In genomic region chr19:30248822-30249221, GRCm38 (mm10) we compare ENCODE assay signal across 8 mouse cellular contexts. TPM values are rescaled to one million over a fixed set of nuclear protein-coding genes. Genes with fewer than 3 reads are reported as not detected.
DNase-seq lines count a peak whose midpoint lies in the region; ATAC-seq and TF ChIP-seq lines count a peak whose summit lies in the region.
"Had no signal": no experiment of that assay in that cellular context is flagged by ENCODE, and none has a peak within 500 bp of the region (broad histone marks: within the 10 kb centered on the region; RNA-seq: fewer than 3 reads in every experiment).

No protein-coding gene starts in this region.

- no peak for ATAC-seq in embryonic facial prominence, embryonic 14.5 days (ENCODE audit: low read depth)
- no peak for ATAC-seq in liver, embryonic 14.5 days (ENCODE audit: insufficient read depth)

- peak; percentile 85 for DNase-seq in 3T3-L1 (ENCODE audit: low read depth, low spot score)
- DNase-seq in A20 (ENCODE audit: low read depth, low spot score), result peak; percentile 53
- DNase-seq in embryonic facial prominence, embryonic 14.5 days (ENCODE audit: low spot score), result peak; percentile 63
- peak; percentile 77 for DNase-seq in kidney, postnatal 10 days
- DNase-seq in liver, embryonic 14.5 days (ENCODE audit: low read depth in 3 of 3, low spot score in 3 of 3), result peak in 2 of 3 experiments; percentile 17 to 27
- peak; percentile 84 to 86 for DNase-seq in right cerebral cortex, adult 2 months (ENCODE audit: low spot score in 2 of 2)

- TF ChIP-seq CTCF in bone marrow, adult 2 months (IDR thresholded peaks at IDR 0.05; ENCODE audit: control insufficient read depth, insufficient read depth, low read length), result peak; percentile 61
- TF ChIP-seq CTCF in liver, embryonic 14.5 days (IDR thresholded peaks at IDR 0.05; ENCODE audit: low read depth), result peak; percentile 66

- H3K4me3 ChIP-seq in bone marrow, adult 2 months (replicated peaks; ENCODE audit: control insufficient read depth, low read depth, low read length), result no peak overlapping the region
- H3K4me3 ChIP-seq in embryonic facial prominence, embryonic 14.5 days (ENCODE audit: low read depth, low read length), result no peak overlapping the region
- H3K4me3 ChIP-seq in liver, embryonic 14.5 days (ENCODE audit: insufficient read depth in 1 of 2, low read depth in 2 of 2, low read length in 2 of 2), result no peak overlapping the region
- H3K4me3 ChIP-seq: liver, embryonic 15.5 days had no signal

- WGBS in bone marrow, adult 2 months, result 4% methylated on average over 8 of the region's 8 CpGs
- 3% methylated on average over 8 of the region's 8 CpGs for WGBS in embryonic facial prominence, embryonic 14.5 days
- WGBS in liver, embryonic 14.5 days (ENCODE audit: insufficient replicate concordance), result 3% methylated on average over 8 of the region's 8 CpGs

- no peaks in the 10 kb centered on the region for H3K27me3 ChIP-seq in embryonic facial prominence, embryonic 14.5 days (replicated peaks; ENCODE audit: control insufficient read depth, insufficient read depth, low read length)
- H3K27me3 ChIP-seq in liver, embryonic 14.5 days (ENCODE audit: control insufficient read depth, insufficient read depth, low read length), result no peaks in the 10 kb centered on the region
- H3K27me3 ChIP-seq: liver, embryonic 15.5 days had no signal

- H3K4me1 ChIP-seq in bone marrow, adult 2 months (ENCODE audit: control insufficient read depth, insufficient read depth, low read length), result no peaks in the 10 kb centered on the region; the same call in 1 of the 2 replicates
- no peaks in the 10 kb centered on the region for H3K4me1 ChIP-seq in embryonic facial prominence, embryonic 14.5 days (ENCODE audit: control insufficient read depth, insufficient read depth, low read length)
- H3K4me1 ChIP-seq in liver, embryonic 14.5 days (replicated peaks; ENCODE audit: control insufficient read depth in 2 of 2, insufficient read depth in 2 of 2, low read length in 1 of 2), result no peaks in the 10 kb centered on the region
- H3K4me1 ChIP-seq: liver, embryonic 15.5 days had no signal

- H3K9ac ChIP-seq in embryonic facial prominence, embryonic 14.5 days (ENCODE audit: low read depth, low read length), result no peak overlapping the region
- no peak overlapping the region for H3K9ac ChIP-seq in liver, embryonic 14.5 days (replicated peaks)
- H3K9ac ChIP-seq: liver, embryonic 15.5 days had no signal

- H3K4me2 ChIP-seq in embryonic facial prominence, embryonic 14.5 days (ENCODE audit: low read depth, low read length), result no peak overlapping the region
- no peak overlapping the region for H3K4me2 ChIP-seq in liver, embryonic 14.5 days (ENCODE audit: low read depth)
- H3K4me2 ChIP-seq: liver, embryonic 15.5 days had no signal

- TF ChIP-seq EP300 in liver, embryonic 14.5 days (IDR thresholded peaks at IDR 0.05; ENCODE audit: low read depth), result no peak

- H3K36me3 ChIP-seq in embryonic facial prominence, embryonic 14.5 days (ENCODE audit: control insufficient read depth, insufficient read depth, low read length), result no peaks in the 10 kb centered on the region
- no peaks in the 10 kb centered on the region for H3K36me3 ChIP-seq in liver, embryonic 14.5 days (replicated peaks; ENCODE audit: control insufficient read depth, insufficient read depth, low read depth)
- H3K36me3 ChIP-seq: liver, embryonic 15.5 days had no signal

- TF ChIP-seq POLR2A in bone marrow, adult 2 months (IDR thresholded peaks at IDR 0.05; ENCODE audit: borderline replicate concordance, control insufficient read depth, low read depth, low read length), result no peak

- H3K9me3 ChIP-seq in embryonic facial prominence, embryonic 14.5 days (ENCODE audit: control insufficient read depth, low read length), result no peaks in the 10 kb centered on the region
- H3K9me3 ChIP-seq in liver, embryonic 14.5 days (ENCODE audit: control insufficient read depth, low read length), result no peaks in the 10 kb centered on the region
- H3K9me3 ChIP-seq: liver, embryonic 15.5 days had no signal

- H3K27ac ChIP-seq in bone marrow, adult 2 months (ENCODE audit: control insufficient read depth, insufficient read depth, low read depth, low read length, poor library complexity), result no peak overlapping the region
- H3K27ac ChIP-seq in embryonic facial prominence, embryonic 14.5 days (replicated peaks; ENCODE audit: low read depth, low read length), result no peak overlapping the region
- no peak overlapping the region for H3K27ac ChIP-seq in liver, embryonic 14.5 days
- H3K27ac ChIP-seq: liver, embryonic 15.5 days had no signal

RNA-seq across cellular contexts. Expression of gene Mbl2, which starts 16.1 kb away (rescaled TPM):
- 1.2 TPM in 1 of 2 replicates, not detected in the other for polyA plus RNA-seq in bone marrow, adult 2 months (2011; ENCODE audit: insufficient read depth, insufficient read length, low replicate concordance, missing spikeins)
- polyA plus RNA-seq in embryonic facial prominence, embryonic 14.5 days (2014; fragmentation: Nextera tagmentation; extraction: Ambion mirVana), result 0.31 TPM in 1 of 2 replicates, not detected in the other
- 0.65 and 0.86 TPM in 2 replicates for polyA plus RNA-seq in liver, embryonic 14.5 days (2012; rRNA removed)
- 1.5 and 2.3 TPM in 2 replicates for polyA plus RNA-seq in liver, embryonic 14.5 days (2014; fragmentation: Nextera tagmentation; extraction: Ambion mirVana)

Comparison
In these comparisons a context has a peak if more than half of its experiments do, and no peak if none do; other contexts are left out.
1. DNase-seq: peak in every context shown above with its lines; median percentile 85 in 3T3-L1; 85 in right cerebral cortex, adult 2 months; 77 in kidney, postnatal 10 days; 63 in embryonic facial prominence, embryonic 14.5 days; 53 in A20; 22 in liver, embryonic 14.5 days.